Mouse (Mus musculus) macrophage (primary cell): ENCODE measurements around the gene Ddx56. TPM values are rescaled to one million over a fixed set of nuclear protein-coding genes. Genes with fewer than 3 reads are reported as not detected.
"Not testable (repeated sequence)": the region's sequence is repeated elsewhere in the genome, so short reads cannot be mapped to it uniquely, and the experiment has no call there.

ENCODE experiments used
- H3K27ac ChIP-seq: fragments of 350-480 bp; formaldehyde crosslinking; 2 replicates; pipeline ENCODE4 v1.9.0; 2021
- H3K36me3 ChIP-seq: fragments of 350-480 bp; formaldehyde crosslinking; 2 replicates; pipeline ENCODE4 v1.9.0; 2021; ENCODE audit errors: inconsistent target
- H3K4me3 ChIP-seq: fragments of 350-480 bp; formaldehyde crosslinking; 2 replicates; pipeline ENCODE4 v1.9.0; 2021; ENCODE audit errors: inconsistent target
- H3K79me2 ChIP-seq: fragments of 350-480 bp; formaldehyde crosslinking; 2 replicates; pipeline ENCODE4 v1.9.0; 2021; ENCODE audit errors: inconsistent target
- WGBS: methylation state at CpG from one replicate; pipeline ENCODE4 v1.1.7; 2026; ENCODE audit warnings: inconsistent platforms; ENCODE audit not compliant: missing documents; 5-methylcytosine and 5-hydroxymethylcytosine counted together
- polyA plus RNA-seq: library from polyadenylated mRNA; stranded (reverse); fragments of 250-400 nt; gene quantifications from 3 replicates; pipeline ENCODE4 v1.2.4, GENCODE M21; 2018; ENCODE audit warnings: inconsistent platforms

Ddx56 gene
- polyA plus RNA-seq, 1 experiment from 2014 or later: 13.2 TPM

- Histone ChIP-seq H3K27ac (peak overlapping the region; percentile 14; the same call in 1 of the 2 replicates), H3K36me3 (no peaks in the 10 kb centered on the region), H3K4me3 (peak overlapping the region; percentile 22; the same call in 1 of the 2 replicates), H3K79me2 (peaks cover 39% of the 10 kb centered on the region)
- WGBS: 42% methylated on average over 2 of the region's 3 CpGs
Observed at GRCm38 (mm10) chr11:6290883-6291282, 23.3 kb upstream of the Ddx56 start.

DNA sequence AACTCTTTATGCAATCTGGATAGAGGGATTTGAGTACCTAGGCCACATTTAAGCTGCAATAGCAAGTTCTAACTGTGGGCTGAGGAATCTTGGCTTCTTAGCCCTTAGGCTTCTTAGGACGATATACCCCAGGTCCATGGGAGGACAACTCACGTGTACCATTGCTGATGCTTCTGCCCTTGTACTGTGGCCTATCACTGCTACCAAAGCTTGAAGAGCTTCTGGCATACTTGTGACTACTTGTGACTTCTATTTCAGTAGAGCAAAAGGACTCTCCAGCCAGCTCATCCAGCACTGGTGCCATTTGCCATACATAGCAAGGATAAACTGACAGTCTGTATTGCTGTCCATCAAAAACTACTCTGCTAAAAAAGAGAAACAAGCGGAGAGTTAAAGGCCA is 22.6 kb upstream of the Ddx56 start:
- H3K36me3 ChIP-seq: no peaks in the 10 kb centered on the region
- peaks cover 31% of the 10 kb centered on the region for H3K79me2 ChIP-seq
- no peak overlapping the region for H3K4me3 ChIP-seq
- WGBS: 89% methylated on average over 3 of the region's 3 CpGs
- H3K27ac ChIP-seq: no peak overlapping the region

- H3K27ac ChIP-seq: no peak overlapping the region
- no peak overlapping the region for H3K4me3 ChIP-seq
- WGBS: 77% methylated on average over 3 of the region's 3 CpGs
- H3K36me3 ChIP-seq: no peaks in the 10 kb centered on the region
- H3K79me2 ChIP-seq: no peaks in the 10 kb centered on the region
Observed at GRCm38 (mm10) chr11:6282940-6283339, 15.4 kb upstream of the Ddx56 start.

GRCm38 (mm10) chr11:6276466-6276865 is 8.9 kb upstream of the Ddx56 start:
- Histone ChIP-seq H3K79me2 (peaks cover 18% of the 10 kb centered on the region), H3K27ac (no peak overlapping the region), H3K36me3 (peaks cover 7% of the 10 kb centered on the region), H3K4me3 (no peak overlapping the region)
- WGBS: 84% methylated on average over 3 of the region's 3 CpGs

DNA sequence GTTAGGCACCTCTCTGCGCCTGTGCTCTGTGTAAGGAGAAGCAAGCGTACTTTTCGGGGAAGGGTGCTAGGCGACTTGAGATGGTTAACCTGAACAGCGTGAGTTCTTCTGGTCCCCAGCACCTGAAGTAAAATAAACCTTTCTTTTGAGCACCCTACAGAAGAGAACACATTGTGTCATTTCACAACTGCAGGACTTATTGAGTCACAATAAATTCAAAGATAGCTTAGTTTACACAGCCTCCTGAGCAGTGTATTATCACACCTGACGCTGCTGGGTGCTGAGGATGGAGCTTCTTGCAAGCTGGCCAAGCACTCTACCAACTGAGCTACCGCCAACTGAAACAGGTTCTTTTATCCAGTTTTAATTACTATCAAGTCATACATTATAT is 7.5 kb upstream of the Ddx56 start:
- WGBS: 34% methylated on average over 7 of the region's 7 CpGs
- no peak overlapping the region for H3K27ac ChIP-seq

GRCm38 (mm10) chr11:6274387-6275093 is 7.0 kb upstream of the Ddx56 start, which contains the start of gene Tmed4:
Gene Tmed4, minus strand, starts transcription at chr11:6274870.
- Histone ChIP-seq H3K79me2 (peaks cover 18% of the 10 kb centered on the region), H3K36me3 (peaks cover 16% of the 10 kb centered on the region), H3K27ac (peak within 1 kb of the TSS; percentile 46), H3K4me3 (peak within 1 kb of the TSS; percentile 100)
- WGBS: 2% methylated on average over 36 of the region's 39 CpGs

More for the DNA sequence above, 7.5 kb upstream of the Ddx56 start:
- peak overlapping the region; percentile 100 for H3K4me3 ChIP-seq
- H3K36me3 ChIP-seq: peaks cover 16% of the 10 kb centered on the region
- H3K79me2 ChIP-seq: peaks cover 18% of the 10 kb centered on the region

DNA sequence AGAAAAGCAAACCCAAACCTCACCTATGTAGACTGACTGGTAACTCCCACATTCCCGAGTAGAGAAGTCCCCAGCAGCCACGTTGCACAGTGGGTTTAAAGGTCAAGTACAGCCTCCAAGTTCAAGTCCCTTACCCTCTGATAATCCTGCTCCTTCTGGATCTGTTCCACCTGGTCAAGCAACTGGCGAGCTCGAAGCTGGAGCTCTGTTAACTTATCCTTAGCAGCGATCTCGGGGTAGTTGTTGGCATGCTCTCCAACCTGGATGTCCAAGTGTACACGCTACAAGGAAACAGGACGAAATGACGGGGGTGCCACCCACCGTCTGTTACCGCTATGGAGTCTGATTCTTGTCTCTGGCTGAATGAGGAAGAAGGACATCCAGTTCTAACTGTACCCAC is 6.0 kb upstream of the Ddx56 start:
- Histone ChIP-seq H3K36me3 (peaks cover 16% of the 10 kb centered on the region), H3K27ac (no peak overlapping the region), H3K4me3 (peak overlapping the region; percentile 100), H3K79me2 (peaks cover 18% of the 10 kb centered on the region)
- 16% methylated on average over 11 of the region's 11 CpGs for WGBS

DNA sequence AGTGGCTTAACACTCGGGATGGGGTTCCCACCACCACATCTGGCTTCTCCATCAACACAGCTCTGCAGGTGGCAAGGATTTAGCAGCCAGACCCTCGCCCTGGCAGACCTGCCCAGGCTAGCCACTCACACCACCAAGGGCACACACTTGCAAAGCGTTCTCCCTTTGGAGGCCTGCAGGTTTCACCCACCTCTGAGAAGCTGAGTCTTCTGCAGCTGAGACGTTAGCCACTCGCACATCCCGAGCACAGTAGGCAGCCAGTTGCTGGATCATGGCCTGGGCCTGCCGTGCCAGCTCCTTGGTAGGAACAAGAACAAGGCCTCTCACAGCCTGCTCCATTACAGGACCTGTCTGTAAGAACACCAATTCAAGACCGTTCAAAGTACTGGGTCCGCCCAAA is 951 bp downstream of the Ddx56 start:
- Histone ChIP-seq H3K79me2 (peaks cover 24% of the 10 kb centered on the region), H3K27ac (peak overlapping the region; percentile 80; the same call in 1 of the 2 replicates), H3K36me3 (peaks cover 54% of the 10 kb centered on the region), H3K4me3 (peak overlapping the region; percentile 100)
- WGBS: 76% methylated on average over 9 of the region's 9 CpGs

DNA sequence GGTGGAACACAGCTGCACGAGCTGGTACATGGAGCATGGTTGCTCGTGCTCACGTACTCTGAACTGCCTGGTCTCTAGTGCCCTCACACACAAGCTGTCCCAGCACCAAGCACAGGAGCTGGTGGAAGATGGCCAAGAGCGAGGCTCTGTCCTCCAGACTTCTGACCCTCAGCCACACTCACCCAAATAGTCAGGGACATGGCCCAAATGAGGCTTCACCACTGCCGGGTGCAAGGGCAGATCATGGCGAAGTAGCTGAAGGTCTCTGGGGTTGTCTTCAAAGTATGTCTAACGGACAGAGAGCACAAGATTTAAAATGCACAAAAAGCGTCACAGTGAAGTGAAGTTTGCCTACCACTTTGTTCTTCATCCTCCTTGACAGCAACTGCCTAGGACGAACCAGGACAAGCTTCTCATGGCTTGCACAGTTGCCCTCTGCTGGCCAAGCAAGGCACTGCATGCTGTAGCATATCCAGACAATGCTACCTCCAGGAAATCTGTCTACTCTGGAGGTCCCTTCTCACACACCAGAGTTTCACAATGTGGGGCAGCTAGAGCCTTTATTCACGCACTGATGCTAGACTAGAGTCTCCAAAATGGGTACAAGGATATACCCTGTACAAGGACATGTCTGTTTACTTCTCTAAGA is 6.0 kb downstream of the Ddx56 start:
- no peak overlapping the region for H3K27ac ChIP-seq
- WGBS: 79% methylated on average over 10 of the region's 10 CpGs
- H3K79me2 ChIP-seq: peaks cover 14% of the 10 kb centered on the region
- peaks cover 76% of the 10 kb centered on the region for H3K36me3 ChIP-seq
- H3K4me3 ChIP-seq: no peak overlapping the region

- H3K27ac ChIP-seq: no peak overlapping the region
- peaks cover 58% of the 10 kb centered on the region for H3K36me3 ChIP-seq
- 98% methylated on average over 7 of the region's 7 CpGs for WGBS
- no peak overlapping the region for H3K4me3 ChIP-seq
- H3K79me2 ChIP-seq: no peaks in the 10 kb centered on the region
Observed at GRCm38 (mm10) chr11:6259413-6259812, 8.2 kb downstream of the Ddx56 start.

DNA sequence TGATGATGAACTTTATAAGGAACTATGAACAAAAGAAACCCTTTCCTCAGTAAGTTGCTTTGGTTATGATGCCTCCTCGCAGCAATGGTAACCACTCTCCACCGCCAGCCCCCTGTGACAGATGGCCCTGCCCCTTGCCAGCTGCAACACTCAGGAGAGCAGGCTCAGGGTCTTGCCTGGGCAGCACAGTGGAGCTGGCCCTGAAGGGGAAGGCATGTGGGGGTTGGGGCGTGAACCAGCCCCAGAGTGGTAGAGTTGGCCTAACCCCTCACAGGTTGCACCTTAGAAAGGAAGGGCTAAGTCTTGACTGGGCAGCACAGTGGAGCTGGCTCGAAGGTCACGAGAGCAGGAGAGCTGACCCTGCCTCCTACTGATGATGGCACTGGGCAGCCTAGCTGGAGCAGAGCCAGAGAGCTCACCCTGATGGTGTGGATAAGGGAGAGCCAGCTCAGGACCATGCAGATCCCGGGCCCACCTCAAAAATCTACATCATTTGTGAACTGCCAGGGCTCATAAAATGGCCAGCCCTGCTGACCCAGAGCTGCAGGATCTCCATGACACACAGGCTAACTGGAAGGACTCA is 11.0 kb downstream of the Ddx56 start:
- peaks cover 32% of the 10 kb centered on the region for H3K36me3 ChIP-seq
- no peak overlapping the region for H3K27ac ChIP-seq
- H3K79me2 ChIP-seq: no peaks in the 10 kb centered on the region
- WGBS: 83% methylated on average over 4 of the region's 6 CpGs
- H3K4me3 ChIP-seq: no peak overlapping the region

GRCm38 (mm10) chr11:6254602-6255001 is 13.0 kb downstream of the Ddx56 start:
- H3K36me3 ChIP-seq: peaks cover 15% of the 10 kb centered on the region
- H3K27ac ChIP-seq, H3K4me3 ChIP-seq, H3K79me2 ChIP-seq: not testable (repeated sequence)
- 92% methylated on average over 2 of the region's 2 CpGs for WGBS

- WGBS: 89% methylated on average over 4 of the region's 4 CpGs
- Histone ChIP-seq H3K27ac (no peak overlapping the region), H3K4me3 (no peak overlapping the region)
Observed at GRCm38 (mm10) chr11:6252824-6253223, 14.7 kb downstream of the Ddx56 start.

DNA sequence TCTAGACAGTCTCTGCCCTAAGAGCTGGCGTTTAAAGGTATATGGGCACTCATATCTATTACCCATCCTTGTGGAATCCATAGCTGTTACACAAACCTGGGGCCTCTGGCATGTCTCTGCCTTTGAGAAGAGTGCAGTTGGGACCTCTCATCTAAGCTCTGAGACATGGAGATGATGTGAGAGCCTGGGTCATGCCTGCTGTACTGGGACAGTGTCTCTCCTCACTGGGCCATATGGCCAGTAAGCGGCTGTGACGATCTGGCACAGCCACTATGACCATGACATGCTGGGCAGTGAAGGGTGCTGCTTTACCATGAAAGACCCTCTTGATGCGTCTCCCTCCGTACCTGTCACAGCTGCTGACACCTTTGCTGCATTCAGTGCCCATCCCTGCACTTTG is 15.3 kb downstream of the Ddx56 start:
- no peak overlapping the region for H3K4me3 ChIP-seq
- 89% methylated on average over 5 of the region's 5 CpGs for WGBS
- no peak overlapping the region for H3K27ac ChIP-seq
- no peaks in the 10 kb centered on the region for H3K79me2 ChIP-seq
- no peaks in the 10 kb centered on the region for H3K36me3 ChIP-seq

More at GRCm38 (mm10) chr11:6252824-6253223, 14.7 kb downstream of the Ddx56 start:
- H3K36me3 ChIP-seq: no peaks in the 10 kb centered on the region
- no peaks in the 10 kb centered on the region for H3K79me2 ChIP-seq

GRCm38 (mm10) chr11:6244707-6245106 is 22.9 kb downstream of the Ddx56 start:
- WGBS: 76% methylated on average over 18 of the region's 19 CpGs
- H3K27ac ChIP-seq: no peak overlapping the region
- H3K79me2 ChIP-seq: no peaks in the 10 kb centered on the region
- H3K4me3 ChIP-seq: no peak overlapping the region
- no peaks in the 10 kb centered on the region for H3K36me3 ChIP-seq
